Mouse (Mus musculus) left cerebral cortex, postnatal 25 days (tissue): ENCODE results near the gene Luc7l2. TPM values are rescaled to one million over a fixed set of nuclear protein-coding genes. Genes with fewer than 3 reads are reported as not detected.

ENCODE experiments used
- DNase-seq, 2 experiments: peaks; one replicate each; pipeline ENCODE4 v3.0.0; 2022; ENCODE audit warnings: low spot score in 2 of 2, mixed read lengths in 1 of 2
- intact Hi-C: fragments of 180-260 bp; cut with DNase I; formaldehyde crosslinking; loops from one replicate; pipeline ENCODE4 v1.15.1; 2025
- total RNA-seq, 2 experiments: library from RNA; stranded (reverse); gene quantifications; 2 replicates each; pipeline ENCODE4 v1.2.3; 2021

Gene Luc7l2
- total RNA-seq, 2 experiments from 2014 or later: 154 to 171 TPM

GRCm38 (mm10) chr6:38550250-38551061 is 678 bp upstream of the Luc7l2 start:
- DNase-seq: no peak
- intact Hi-C loops: no loop called here

- DNase-seq: peak; percentile 95 to 98
- intact Hi-C loops: no loop called here
These were observed 978 bp downstream of the Luc7l2 start for GRCm38 (mm10) chr6:38551989-38552635.

GRCm38 (mm10) chr6:38552636-38553000 is 1.5 kb downstream of the Luc7l2 start:
- no peak for DNase-seq
- intact Hi-C loops: no loop called here

GRCm38 (mm10) chr6:38576096-38576495 is 25.0 kb downstream of the Luc7l2 start:
- no peak for DNase-seq
- intact Hi-C loops: no loop called here

GRCm38 (mm10) chr6:38580112-38580857 is 29.2 kb downstream of the Luc7l2 start:
- intact Hi-C loops: no loop called here
- DNase-seq: peak in 1 of 2 experiments; percentile 63

GRCm38 (mm10) chr6:38581711-38582110 is 30.6 kb downstream of the Luc7l2 start:
- intact Hi-C loops: no loop called here
- no peak for DNase-seq

GRCm38 (mm10) chr6:38597481-38597880 is 46.3 kb downstream of the Luc7l2 start:
- DNase-seq: no peak
- intact Hi-C loops: loop anchor here (5.0 to 10.0 kb wide), 2 partner anchors 97 to 105 kb away; no protein-coding TSS in a partner anchor

GRCm38 (mm10) chr6:38609892-38610291 is 58.8 kb downstream of the Luc7l2 start:
- DNase-seq: no peak
- intact Hi-C loops: no loop called here

GRCm38 (mm10) chr6:38622406-38622805 is 71.3 kb downstream of the Luc7l2 start:
- intact Hi-C loops: no loop called here
- peak in 1 of 2 experiments; percentile 62 for DNase-seq

- intact Hi-C loops: no loop called here
- no peak for DNase-seq
These were observed 72.3 kb downstream of the Luc7l2 start for GRCm38 (mm10) chr6:38623457-38623856.

GRCm38 (mm10) chr6:38624439-38624838 is 73.3 kb downstream of the Luc7l2 start:
- DNase-seq: peak in 1 of 2 experiments; percentile 61
- intact Hi-C loops: no loop called here

GRCm38 (mm10) chr6:38626086-38626485 is 75.0 kb downstream of the Luc7l2 start:
- intact Hi-C loops: no loop called here
- no peak for DNase-seq

GRCm38 (mm10) chr6:38627081-38627480 is 75.9 kb downstream of the Luc7l2 start:
- no peak for DNase-seq
- intact Hi-C loops: no loop called here

- no peak for DNase-seq
- intact Hi-C loops: no loop called here
These were observed 76.4 kb downstream of the Luc7l2 start for GRCm38 (mm10) chr6:38627486-38627885.

- intact Hi-C loops: no loop called here
- no peak for DNase-seq
These were observed 78.4 kb downstream of the Luc7l2 start for GRCm38 (mm10) chr6:38629556-38629955.

GRCm38 (mm10) chr6:38632826-38633225 is 81.7 kb downstream of the Luc7l2 start:
- no peak for DNase-seq
- intact Hi-C loops: no loop called here

GRCm38 (mm10) chr6:38634461-38634860 is 83.3 kb downstream of the Luc7l2 start:
- DNase-seq: no peak
- intact Hi-C loops: no loop called here

- intact Hi-C loops: no loop called here
- peak in 1 of 2 experiments; percentile 19 for DNase-seq
These were observed 85.1 kb downstream of the Luc7l2 start for GRCm38 (mm10) chr6:38635941-38636851.

GRCm38 (mm10) chr6:38636852-38637618 is 85.9 kb downstream of the Luc7l2 start, which contains the start of gene Klrg2:
Gene Klrg2, minus strand, starts transcription at chr6:38637242.
- peak in 1 of 2 experiments; percentile 19 for DNase-seq

More at GRCm38 (mm10) chr6:38636852-38637618, 85.9 kb downstream of the Luc7l2 start, which contains the start of gene Klrg2:
- intact Hi-C loops: no loop called here
